Mouse (Mus musculus) hindbrain, postnatal 0 days (tissue): Measurements from ENCODE around the gene Atf1. TPM values are rescaled to one million over a fixed set of nuclear protein-coding genes. Genes with fewer than 3 reads are reported as not detected.

ENCODE experiments used
- ATAC-seq: fragments of 200-750 bp; cut with Nextera tagmentation; 2 replicates; pipeline ENCODE4 v1.8.0; 2017; ENCODE audit warnings: mild to moderate bottlenecking, moderate TSS enrichment, moderate library complexity
- DNase-seq: peaks from one replicate; pipeline ENCODE4 v3.0.0-alpha.2; 2015; ENCODE audit warnings: low spot score
- H3K27ac ChIP-seq: fragments of 300-500 bp; sonication (generic); 2 replicates; pipeline ENCODE4 v1.5.1; 2014; ENCODE audit warnings: mild to moderate bottlenecking
- H3K27me3 ChIP-seq: fragments of 300-500 bp; sonication (generic); 2 replicates; pipeline ENCODE4 v1.6.1; 2014; ENCODE audit warnings: low read length, mixed read lengths; ENCODE audit not compliant: insufficient read depth
- H3K36me3 ChIP-seq: fragments of 300-500 bp; sonication (generic); 2 replicates; pipeline ENCODE4 v1.6.1; 2014; ENCODE audit warnings: low read length, mixed read lengths; ENCODE audit not compliant: insufficient read depth
- H3K4me1 ChIP-seq: fragments of 300-500 bp; sonication (generic); 2 replicates; pipeline ENCODE4 v1.6.1; 2014; ENCODE audit warnings: antibody characterized with exemption, low read length, mixed read lengths; ENCODE audit not compliant: insufficient read depth
- H3K4me2 ChIP-seq: fragments of 300-500 bp; sonication (generic); 2 replicates; pipeline ENCODE4 v1.6.1; 2014; ENCODE audit warnings: low read depth, mild to moderate bottlenecking, low read length, moderate library complexity, mixed read lengths
- H3K4me3 ChIP-seq: fragments of 300-500 bp; sonication (generic); 2 replicates; pipeline ENCODE4 v1.5.1; 2014; ENCODE audit warnings: low read length
- H3K9ac ChIP-seq: fragments of 300-500 bp; sonication (generic); replicated peaks from 2 replicates; pipeline ENCODE4 v1.6.1; 2014; ENCODE audit warnings: mild to moderate bottlenecking, low read length, moderate library complexity, mixed read lengths
- H3K9me3 ChIP-seq: fragments of 300-500 bp; sonication (generic); 2 replicates; pipeline ENCODE4 v1.6.1; 2016; ENCODE audit warnings: low read length, mixed read lengths
- CTCF ChIP-seq: IDR thresholded peaks from 2 replicates; pipeline ENCODE4 v1.5.1; 2016; ENCODE audit warnings: antibody characterized with exemption, control low read depth, low read depth
- WGBS: fragments of 180-500 bp; shearing (Covaris S2); extraction: QIAGEN DNeasy Blood & Tissue Kit; methylation state at CpG from one replicate; pipeline ENCODE4 v1.1.7; 2014; 5-methylcytosine and 5-hydroxymethylcytosine counted together
- polyA plus RNA-seq: library from polyadenylated mRNA; unstranded; fragments of >200 nt; fragmentation: Nextera tagmentation; extraction: Ambion mirVana; gene quantifications from 2 replicates; pipeline ENCODE4 v1.2.1, GENCODE M21; 2015
- total RNA-seq: library from RNA; depleted of rRNA; stranded (reverse); fragments of >200 nt; gene quantifications from 2 replicates; pipeline ENCODE4 v1.2.3, GENCODE M21; 2014

Atf1 gene
- total and polyA plus RNA-seq, 2 experiments from 2014 or later, result 5.9 to 11.7 TPM

GRCm38 (mm10) chr15:100215092-100215491, 12.5 kb upstream of the Atf1 start:
- H3K4me2 ChIP-seq, result no peak overlapping the region
- ATAC-seq (no peak), DNase-seq (no peak)
- no peak overlapping the region for H3K9ac ChIP-seq
- H3K4me1 ChIP-seq, result no peaks in the 10 kb centered on the region
- no peaks in the 10 kb centered on the region for H3K9me3 ChIP-seq
- no peak overlapping the region for H3K4me3 ChIP-seq
- no peak for TF ChIP-seq CTCF
- 91% methylated on average over 11 of the region's 11 CpGs for WGBS
- no peaks in the 10 kb centered on the region for H3K27me3 ChIP-seq
- H3K36me3 ChIP-seq, result peaks cover 56% of the 10 kb centered on the region
- H3K27ac ChIP-seq, result no peak overlapping the region

DNA sequence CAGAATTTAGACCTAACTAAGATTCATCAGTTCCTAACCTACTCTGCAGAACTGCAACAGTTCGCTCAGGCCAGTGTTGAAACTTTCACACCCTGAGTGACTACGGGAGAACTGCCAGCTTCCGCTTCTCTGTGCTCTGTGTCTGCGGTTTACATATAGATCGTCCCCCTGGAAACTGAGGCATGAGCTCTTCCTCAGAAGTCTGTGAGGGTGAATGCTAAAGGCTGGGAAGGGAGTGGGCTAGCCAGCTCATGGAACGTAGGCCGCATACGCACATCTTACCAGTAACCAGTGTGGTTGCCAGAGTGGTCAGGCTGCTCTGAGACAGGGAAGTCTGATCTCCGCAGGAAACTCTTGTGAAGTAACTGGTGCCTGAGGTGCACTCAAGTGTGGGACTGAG, 11.4 kb upstream of the Atf1 start:
- Histone ChIP-seq H3K4me3 (no peak overlapping the region), H3K9me3 (no peaks in the 10 kb centered on the region), H3K27ac (no peak overlapping the region), H3K27me3 (no peaks in the 10 kb centered on the region), H3K9ac (no peak overlapping the region), H3K4me1 (no peaks in the 10 kb centered on the region), H3K4me2 (no peak overlapping the region), H3K36me3 (peaks cover 46% of the 10 kb centered on the region)
- DNase-seq, result no peak
- no peak for ATAC-seq
- TF ChIP-seq CTCF, result no peak
- WGBS, result 90% methylated on average over 9 of the region's 9 CpGs

DNA sequence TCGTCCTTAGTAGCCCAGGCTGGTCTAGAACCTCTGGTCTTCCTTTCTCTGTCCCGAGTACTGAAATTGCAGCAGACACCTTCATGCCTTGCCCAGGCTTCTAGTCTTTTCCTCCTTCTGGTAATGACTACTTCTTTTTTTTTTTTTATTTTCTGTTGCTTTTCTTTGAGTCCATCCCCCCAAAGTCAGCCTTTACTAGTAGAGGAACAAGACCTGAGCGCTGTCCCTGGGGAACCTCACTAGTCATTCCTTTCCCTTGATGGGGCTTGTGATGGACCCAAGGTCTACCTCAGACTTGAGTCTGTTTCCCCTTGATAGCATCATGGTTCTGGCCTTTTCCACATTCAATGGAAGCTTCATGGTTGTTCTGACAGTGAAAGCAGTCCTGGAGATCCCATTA, 9.6 kb upstream of the Atf1 start:
- Histone ChIP-seq H3K27me3 (no peaks in the 10 kb centered on the region), H3K36me3 (peaks cover 29% of the 10 kb centered on the region), H3K9me3 (no peaks in the 10 kb centered on the region), H3K4me2 (no peak overlapping the region), H3K4me3 (no peak overlapping the region), H3K27ac (no peak overlapping the region), H3K4me1 (no peaks in the 10 kb centered on the region), H3K9ac (no peak overlapping the region)
- no peak for TF ChIP-seq CTCF
- no peak for ATAC-seq
- WGBS, result 96% methylated on average over 3 of the region's 3 CpGs
- no peak for DNase-seq

GRCm38 (mm10) chr15:100219396-100219795, 8.2 kb upstream of the Atf1 start:
- H3K4me1 ChIP-seq, result no peaks in the 10 kb centered on the region
- no peak for ATAC-seq

GRCm38 (mm10) chr15:100220916-100221315, 6.7 kb upstream of the Atf1 start:
- Histone ChIP-seq H3K36me3 (peaks cover 3% of the 10 kb centered on the region; the same call in 1 of the 2 replicates), H3K4me3 (no peak overlapping the region), H3K27ac (no peak overlapping the region), H3K27me3 (no peaks in the 10 kb centered on the region), H3K4me2 (no peak overlapping the region), H3K9ac (no peak overlapping the region), H3K4me1 (no peaks in the 10 kb centered on the region), H3K9me3 (no peaks in the 10 kb centered on the region)
- WGBS, result 73% methylated on average over 7 of the region's 7 CpGs
- DNase-seq (no peak), ATAC-seq (no peak)
- TF ChIP-seq CTCF, result no peak

More at GRCm38 (mm10) chr15:100219396-100219795, 8.2 kb upstream of the Atf1 start:
- Histone ChIP-seq H3K36me3 (peaks cover 17% of the 10 kb centered on the region), H3K27me3 (no peaks in the 10 kb centered on the region), H3K4me2 (no peak overlapping the region), H3K4me3 (no peak overlapping the region), H3K9me3 (no peaks in the 10 kb centered on the region), H3K27ac (no peak overlapping the region), H3K9ac (no peak overlapping the region)
- no peak for TF ChIP-seq CTCF
- WGBS, result 89% methylated on average over 1 of the region's 1 CpGs
- DNase-seq, result no peak

DNA sequence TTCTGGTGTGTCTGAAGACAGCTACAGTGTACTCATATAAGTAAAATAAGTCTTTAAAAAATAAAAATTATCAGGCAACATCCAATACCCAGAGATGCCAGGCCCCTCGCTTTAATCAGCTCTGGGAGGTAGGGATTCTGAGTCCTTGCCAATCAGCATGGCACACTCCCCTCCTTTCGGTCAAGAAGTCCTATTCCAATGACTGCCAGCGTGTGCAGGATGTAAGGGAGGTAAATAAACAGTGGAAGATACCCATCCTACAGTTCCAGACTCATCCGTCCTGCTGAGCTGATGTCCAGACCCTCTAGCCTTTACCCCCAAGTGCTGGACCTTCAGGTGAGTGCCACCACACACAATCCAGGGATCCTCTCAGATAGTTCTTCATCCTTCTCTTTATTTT, 2.2 kb upstream of the Atf1 start:
- TF ChIP-seq CTCF, result no peak
- WGBS, result 88% methylated on average over 4 of the region's 4 CpGs
- H3K27me3 ChIP-seq, result no peaks in the 10 kb centered on the region
- H3K9me3 ChIP-seq, result no peaks in the 10 kb centered on the region
- no peaks in the 10 kb centered on the region for H3K36me3 ChIP-seq
- no peak overlapping the region for H3K4me2 ChIP-seq
- peak overlapping the region; percentile 100; the same call in 1 of the 2 replicates for H3K27ac ChIP-seq
- no peak overlapping the region for H3K9ac ChIP-seq
- H3K4me3 ChIP-seq, result no peak overlapping the region
- ATAC-seq (no peak), DNase-seq (no peak)
- H3K4me1 ChIP-seq, result peaks cover 5% of the 10 kb centered on the region

DNA sequence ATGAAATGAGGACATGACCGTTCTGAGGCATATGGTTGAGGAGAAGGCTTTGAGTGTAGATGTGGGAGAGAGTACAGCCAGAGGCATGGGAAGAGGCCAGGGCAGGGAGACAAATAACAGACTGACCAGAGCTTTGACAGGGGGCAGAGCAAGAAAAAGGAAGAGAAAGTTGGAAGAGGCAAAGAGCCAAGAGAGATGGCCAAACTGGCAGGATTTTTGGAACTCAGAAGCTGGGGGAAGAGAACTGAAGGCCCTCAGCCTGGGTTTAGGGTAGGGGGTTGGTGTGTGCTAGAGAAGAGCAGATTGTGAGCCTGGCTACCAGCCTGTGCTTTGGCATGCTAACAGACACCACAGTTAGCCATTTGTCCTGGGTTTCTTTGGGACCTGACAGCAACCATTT, 1.7 kb upstream of the Atf1 start:
- Histone ChIP-seq H3K9ac (no peak overlapping the region), H3K9me3 (no peaks in the 10 kb centered on the region), H3K27me3 (no peaks in the 10 kb centered on the region), H3K4me3 (no peak overlapping the region), H3K4me2 (no peak overlapping the region), H3K27ac (peak overlapping the region; percentile 100; the same call in 1 of the 2 replicates), H3K4me1 (peaks cover 5% of the 10 kb centered on the region), H3K36me3 (no peaks in the 10 kb centered on the region)
- WGBS, result 76% methylated on average over 1 of the region's 1 CpGs
- peak; percentile 59 for DNase-seq
- no peak for ATAC-seq
- TF ChIP-seq CTCF, result no peak
